Mouse (Mus musculus): Measurements from ENCODE around the gene Schip1. TPM values are rescaled to one million over a fixed set of nuclear protein-coding genes. Genes with fewer than 3 reads are reported as not detected.

Gene Schip1
- total RNA-seq, 2 experiments from 2014 or later: 75.2 to 90.8 TPM

DNA sequence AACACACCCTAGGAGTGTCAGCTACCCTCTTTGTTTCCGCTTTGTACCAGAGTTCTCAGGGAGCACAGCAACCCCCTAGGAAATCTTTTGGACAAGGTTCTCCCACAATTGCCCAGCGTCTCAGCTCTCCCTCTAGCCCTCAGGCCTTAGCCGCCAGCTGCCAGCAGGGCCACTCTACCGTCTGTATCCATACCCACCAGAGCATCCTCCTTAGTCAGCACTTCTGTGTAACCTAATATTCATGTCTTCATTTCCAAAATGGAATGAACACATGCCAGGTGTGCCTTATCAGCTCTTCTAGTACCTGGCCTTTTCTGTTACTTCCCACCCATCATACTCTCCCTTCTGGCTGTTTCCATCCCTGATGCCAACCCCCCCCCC is 501.1 kb downstream of the Schip1 start:
- DNase-seq: no peak
- intact Hi-C loops (cut with DNase I; ENCODE audit: low total_unique reads): no loop called here

DNA sequence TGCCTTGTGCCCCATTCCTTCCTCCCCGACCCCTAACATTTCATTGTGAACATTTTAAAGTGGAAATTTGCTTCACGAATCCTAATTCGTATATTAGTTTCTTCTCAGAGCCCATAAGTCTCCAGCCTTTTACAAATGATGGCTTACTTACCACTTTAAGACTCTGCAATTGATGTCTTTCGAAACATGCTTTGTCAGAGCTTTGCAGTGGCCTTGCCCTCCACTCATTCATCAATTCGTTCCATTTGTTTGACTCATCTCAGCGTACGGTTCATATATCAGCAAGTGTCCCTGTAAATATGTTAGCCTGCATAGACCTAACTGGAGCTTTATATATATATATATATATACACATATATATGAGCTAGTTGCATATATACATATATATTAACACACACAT is 503.0 kb downstream of the Schip1 start:
- intact Hi-C loops (cut with DNase I; ENCODE audit: low total_unique reads): no loop called here
- no peak for DNase-seq

DNA sequence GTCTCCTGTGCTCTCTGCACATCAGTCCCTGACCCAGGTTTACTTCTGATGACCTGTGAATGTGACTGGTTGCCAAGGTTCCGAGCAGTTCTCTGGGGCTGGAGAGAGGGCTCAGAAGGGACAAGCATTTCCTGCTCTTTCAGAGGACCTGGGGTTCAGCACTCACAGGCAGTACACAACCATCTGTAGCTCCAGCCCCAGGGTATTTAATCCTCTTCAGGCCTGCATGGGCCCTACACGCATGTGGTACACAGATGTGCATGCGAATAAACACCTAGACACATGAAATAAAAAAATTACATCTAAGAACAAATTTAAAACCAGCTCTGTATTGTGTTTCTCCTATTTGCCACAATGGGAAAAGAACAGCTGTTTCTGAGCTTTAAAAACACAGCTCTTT is 503.5 kb downstream of the Schip1 start:
- intact Hi-C loops (cut with DNase I; ENCODE audit: low total_unique reads): no loop called here
- no peak for DNase-seq

DNA sequence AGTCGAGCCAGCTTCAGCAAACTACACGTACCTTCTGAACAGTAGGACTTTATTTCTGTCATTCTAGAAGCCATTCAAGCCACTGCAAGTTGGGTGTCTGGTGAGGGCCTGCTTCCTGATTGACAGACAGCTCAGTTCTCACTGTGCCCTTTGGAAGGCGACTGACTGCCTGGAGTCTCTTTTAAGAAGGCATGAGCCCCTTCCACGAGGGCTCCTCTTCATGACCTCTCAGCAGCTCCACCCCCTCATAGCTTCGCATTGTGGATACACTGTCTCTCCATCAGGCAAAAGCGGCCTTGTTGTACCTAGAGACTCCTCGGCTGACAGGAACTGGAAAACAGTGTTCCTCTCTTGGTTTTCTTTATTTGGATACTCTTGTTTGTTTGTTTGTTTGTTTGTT is 504.1 kb downstream of the Schip1 start:
- no peak for DNase-seq
- intact Hi-C loops (cut with DNase I; ENCODE audit: low total_unique reads): no loop called here

DNA sequence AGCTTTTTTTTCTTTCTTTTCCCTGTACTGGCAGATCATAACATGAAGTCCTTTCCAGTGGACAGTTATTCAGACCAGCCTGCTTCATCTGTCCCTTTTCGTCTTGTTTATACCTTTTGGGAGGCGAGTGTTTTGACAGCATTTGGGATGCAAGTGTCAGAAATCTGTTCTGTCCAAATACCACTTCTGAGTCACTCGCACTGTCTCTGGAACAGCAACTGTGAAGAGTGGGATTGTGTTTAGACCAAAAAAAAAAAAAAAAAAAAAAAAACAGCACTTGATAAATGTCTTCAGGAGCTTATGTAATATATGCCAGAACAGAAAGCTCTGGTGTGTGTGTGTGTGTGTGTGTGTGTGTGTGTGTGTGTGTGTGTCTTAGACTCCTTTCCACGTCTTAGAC is 505.7 kb downstream of the Schip1 start:
- intact Hi-C loops (cut with DNase I; ENCODE audit: low total_unique reads): no loop called here
- no peak for DNase-seq

DNA sequence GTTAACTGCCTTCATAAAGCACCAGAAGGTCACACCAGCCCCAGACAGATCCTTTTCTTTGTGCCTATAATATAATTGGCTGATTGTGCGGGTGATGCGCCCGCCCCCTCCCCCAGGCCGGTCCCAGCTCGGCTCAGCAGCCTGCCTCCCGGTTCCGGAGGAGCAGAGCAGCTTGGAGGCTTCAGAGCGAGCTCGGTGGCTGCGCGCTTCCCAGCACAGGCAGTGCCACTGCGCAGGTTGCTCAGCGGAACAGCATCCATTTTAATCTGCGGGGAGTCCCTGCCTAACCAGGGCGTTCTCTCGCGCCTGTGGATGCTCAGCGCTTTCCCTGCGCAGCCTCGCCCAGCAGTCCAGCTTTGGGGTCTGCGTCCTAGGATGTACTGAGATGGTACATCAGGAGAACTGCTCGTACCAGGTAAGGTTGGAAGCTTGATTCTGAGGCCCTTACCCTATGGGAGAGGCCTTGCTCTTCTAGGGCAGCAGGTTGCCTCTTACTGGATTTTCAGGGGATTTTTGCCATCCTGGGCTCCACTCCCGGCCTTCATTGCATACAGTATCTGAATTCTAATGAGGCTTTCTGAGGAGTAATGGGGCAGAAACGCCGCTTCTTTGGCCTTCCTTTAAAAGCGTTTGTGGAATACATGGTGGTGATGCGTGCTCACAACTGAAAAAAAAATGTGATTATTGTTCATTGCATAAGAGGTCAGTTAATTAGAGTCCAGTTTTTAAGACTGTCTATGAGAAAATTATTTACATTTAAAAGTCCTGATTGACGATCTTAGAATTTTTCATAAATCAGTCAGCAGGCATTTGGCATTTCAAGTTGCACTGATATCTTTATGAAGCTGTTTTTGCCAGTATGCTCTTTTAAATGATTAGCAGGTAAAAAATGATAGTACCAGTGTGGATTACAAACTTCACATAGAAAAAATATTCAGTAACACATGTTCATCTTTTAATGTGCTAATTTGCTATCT is 507.9 kb downstream of the Schip1 start:
- peak; percentile 42 for DNase-seq

DNA sequence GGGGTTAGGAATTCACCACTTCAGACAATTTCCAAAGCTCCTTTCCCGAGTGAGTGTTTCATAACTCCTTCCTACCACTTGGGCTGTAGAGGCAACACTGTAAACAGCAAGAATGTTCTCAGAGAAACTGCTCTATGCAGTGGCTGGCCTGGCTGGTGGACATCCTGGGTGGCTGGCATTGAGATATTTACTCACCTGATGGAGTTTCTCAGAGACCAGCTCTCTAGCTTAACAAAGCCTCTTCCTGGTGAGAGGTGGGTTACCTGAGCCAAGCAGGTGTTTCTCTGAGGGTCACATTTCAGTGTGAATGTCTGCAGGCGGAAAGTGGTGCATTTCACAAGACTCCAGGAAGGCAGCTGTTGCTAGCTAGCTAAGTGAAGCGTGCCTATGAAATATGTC is 508.6 kb downstream of the Schip1 start:
- no peak for DNase-seq
- intact Hi-C loops (cut with DNase I; ENCODE audit: low total_unique reads): no loop called here

More for the DNA sequence above, 507.9 kb downstream of the Schip1 start:
- intact Hi-C loops (cut with DNase I; ENCODE audit: low total_unique reads): no loop called here

DNA sequence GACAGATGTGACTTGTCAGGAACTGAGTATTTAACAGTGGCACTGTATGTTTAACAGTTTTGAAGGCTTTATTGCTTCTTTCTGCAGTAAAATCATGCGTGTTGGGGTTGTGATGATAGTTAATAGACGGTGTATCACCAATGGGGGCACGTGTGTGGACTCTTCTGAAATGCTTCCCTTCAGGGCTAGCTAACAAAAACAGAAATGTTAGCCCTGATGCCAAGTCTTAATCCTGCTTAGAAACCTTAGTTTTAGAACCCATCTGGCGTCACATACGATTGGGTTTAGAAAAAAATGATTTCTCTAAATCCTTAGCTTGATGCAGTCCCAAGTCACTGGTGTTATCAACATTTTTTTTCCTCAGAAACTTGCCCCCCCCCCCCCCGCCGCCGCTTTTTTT is 509.5 kb downstream of the Schip1 start:
- no peak for DNase-seq
- intact Hi-C loops (cut with DNase I; ENCODE audit: low total_unique reads): no loop called here

DNA sequence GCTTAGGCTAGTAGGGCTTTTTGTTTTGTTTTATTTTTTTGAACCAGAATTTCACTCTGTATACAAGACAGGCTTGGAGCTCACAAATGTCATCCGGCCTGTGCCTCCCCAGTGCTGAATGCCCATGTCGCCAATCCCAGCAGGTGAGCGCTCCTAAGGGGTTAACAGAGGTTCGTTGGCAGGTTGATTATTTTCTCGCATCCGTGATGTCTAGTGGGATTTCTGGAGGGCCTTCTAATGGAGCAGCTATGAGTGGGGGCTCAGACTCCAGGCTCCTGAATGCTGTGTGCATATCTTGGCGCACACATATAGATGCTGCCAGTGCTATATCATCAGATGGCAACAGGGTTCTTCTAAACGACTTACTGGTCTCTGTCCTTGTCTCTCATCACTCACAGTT is 510.0 kb downstream of the Schip1 start:
- intact Hi-C loops (cut with DNase I; ENCODE audit: low total_unique reads): no loop called here
- DNase-seq: no peak

DNA sequence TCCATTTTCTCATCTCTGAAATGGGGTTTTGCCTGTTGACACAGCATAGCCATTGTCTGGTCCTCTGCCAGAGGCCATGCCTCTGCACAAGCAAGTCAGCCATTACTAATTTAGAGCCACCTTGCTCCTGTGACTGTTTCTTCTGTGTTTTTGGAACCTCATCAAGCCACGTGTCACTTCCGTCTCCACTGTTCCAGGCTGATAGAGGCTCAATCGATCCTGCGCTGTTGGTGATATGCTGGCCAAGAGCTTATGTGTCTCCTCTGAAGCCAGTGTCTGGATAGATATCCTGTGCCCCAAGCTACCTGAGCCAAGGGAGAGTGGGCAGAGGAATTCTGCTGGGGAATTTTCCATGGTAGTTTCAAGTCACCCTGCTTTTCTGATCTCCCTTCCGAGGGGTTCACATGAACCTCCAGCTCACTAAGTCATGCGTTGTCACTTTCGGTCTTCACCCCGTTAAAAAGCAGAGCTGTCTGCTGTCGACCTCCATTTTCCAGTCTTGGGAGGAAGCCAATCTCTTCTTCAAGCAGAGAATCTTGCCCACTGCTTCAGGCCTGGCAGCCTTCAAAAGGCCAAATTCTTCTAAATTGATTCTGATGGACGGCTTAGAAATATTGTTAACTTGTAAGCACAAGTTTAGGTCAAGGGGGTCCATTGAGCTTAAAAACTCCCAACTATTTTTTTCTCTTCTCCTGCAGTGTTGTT is 511.2 kb downstream of the Schip1 start:
- intact Hi-C loops (cut with DNase I; ENCODE audit: low total_unique reads): no loop called here
- no peak for DNase-seq

DNA sequence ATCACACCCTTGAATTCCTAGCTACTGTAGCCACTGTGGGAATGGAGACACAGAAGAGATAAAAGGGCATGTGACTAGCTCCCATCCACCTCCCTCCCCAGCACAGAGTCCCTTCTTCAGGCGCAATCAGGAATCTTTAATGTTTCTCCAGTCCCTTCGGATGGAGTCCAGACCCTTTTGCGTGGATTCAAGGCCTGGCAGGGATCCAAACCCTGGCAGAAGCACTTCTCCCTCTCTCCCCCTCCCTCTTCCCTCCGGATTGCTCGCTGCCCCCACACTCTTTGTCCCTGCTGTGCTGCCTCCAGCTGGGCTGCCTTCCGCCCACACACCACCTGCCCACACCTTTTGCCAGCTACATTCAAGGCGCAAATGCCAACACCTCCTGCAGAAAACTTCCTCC is 511.8 kb downstream of the Schip1 start:
- intact Hi-C loops (cut with DNase I; ENCODE audit: low total_unique reads): no loop called here
- no peak for DNase-seq

DNA sequence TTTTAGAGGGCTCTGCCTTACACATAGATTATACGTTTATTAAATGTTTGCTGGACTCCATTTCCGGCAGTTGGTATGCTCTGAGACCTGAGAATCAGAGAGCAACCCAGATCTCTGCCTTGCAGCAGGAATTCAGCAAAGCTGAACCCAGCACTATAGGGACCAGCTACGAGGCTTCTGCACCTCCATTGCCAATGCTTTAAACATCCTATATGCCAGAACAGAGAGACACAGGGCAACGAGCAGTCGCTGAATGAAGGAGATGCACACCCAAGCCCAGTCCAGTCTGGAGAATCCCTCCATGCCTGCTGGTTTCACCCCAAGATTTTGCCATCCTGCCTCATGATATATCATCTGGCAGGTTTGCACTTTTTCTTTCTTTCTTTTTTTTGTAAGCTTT is 512.3 kb downstream of the Schip1 start:
- intact Hi-C loops (cut with DNase I; ENCODE audit: low total_unique reads): no loop called here
- no peak for DNase-seq

DNA sequence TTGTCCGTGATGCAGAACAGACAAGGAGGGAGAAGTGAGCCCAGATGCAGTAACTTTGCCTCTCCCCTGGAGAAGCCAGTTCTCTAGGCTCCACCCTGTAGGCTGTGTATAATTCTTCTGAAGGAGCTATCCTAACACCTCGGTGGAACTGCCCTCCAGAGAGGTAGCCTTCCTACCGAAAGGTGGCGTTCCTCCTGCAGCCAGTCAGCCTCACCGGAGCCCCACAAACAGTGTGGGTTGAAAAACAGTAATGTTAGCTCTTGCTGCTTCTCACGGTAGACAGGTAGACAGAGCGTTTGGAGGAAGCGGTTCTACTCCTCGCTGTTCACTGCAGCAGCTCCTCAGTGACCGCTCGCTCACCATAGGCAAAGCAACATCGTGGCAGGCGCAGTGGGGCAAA is 517.0 kb downstream of the Schip1 start:
- intact Hi-C loops (cut with DNase I; ENCODE audit: low total_unique reads): no loop called here
- no peak for DNase-seq

DNA sequence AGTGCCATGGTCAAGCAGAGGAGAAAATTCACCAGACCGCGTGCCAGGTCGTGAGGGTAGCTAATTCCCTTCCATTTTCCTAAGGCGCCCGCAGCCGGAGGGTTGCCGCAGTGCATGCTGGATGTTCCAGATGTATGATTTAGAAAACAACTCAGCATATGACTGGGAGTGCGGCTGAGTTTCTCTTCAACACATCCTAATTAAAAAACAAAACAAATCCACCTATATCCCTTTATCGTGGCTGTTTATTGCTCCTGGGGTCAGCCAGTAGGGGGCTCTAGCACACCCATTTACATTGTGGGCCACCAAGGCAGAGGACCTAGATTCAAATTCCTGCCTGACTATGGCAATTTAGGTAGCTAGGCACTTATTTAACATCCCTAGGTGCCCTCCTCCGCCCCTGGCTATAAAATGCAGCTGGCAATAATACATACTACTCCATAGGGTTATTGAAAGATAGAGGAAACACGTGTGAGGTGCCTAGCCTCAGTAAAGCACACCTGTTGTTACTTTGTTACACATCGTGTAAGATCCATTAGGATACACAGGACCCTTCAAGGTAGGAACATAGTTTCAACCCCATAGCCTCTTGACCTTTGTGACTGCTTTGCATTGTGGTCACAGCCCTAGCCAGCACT is 517.6 kb downstream of the Schip1 start:
- intact Hi-C loops (cut with DNase I; ENCODE audit: low total_unique reads): no loop called here
- DNase-seq: no peak

DNA sequence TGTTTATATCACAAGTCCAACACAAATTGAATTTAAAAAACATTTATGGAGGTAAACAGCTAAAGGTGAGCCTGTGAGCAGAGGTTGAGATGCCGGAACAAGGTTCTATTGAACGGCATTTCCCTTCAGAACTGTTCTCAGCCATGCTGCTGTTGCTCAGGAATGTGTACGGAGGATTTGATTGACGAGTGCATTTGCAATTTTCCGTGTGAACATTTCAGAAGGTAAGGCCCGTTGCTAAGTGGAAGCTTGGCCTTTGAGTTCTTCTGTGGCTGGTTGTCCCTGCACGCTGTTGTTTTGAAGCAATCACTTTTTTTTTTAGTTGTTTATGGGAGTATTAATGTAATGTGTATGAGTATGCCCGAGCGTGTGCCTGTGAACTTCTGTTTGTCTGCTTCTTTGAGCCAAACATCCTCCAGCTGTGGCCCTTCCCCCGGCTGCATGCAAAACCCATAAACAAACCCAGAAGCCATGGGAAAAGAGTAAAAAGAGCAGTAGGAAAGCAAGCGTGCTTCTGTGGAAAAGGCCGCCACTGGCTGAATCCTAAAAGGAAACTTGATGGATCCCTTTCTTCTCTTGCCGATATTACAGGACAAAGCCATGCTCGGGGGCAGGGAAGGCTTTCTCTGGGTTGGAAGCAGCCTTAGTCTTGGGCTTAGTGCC is 518.6 kb downstream of the Schip1 start:
- no peak for DNase-seq
- intact Hi-C loops (cut with DNase I; ENCODE audit: low total_unique reads): no loop called here

DNA sequence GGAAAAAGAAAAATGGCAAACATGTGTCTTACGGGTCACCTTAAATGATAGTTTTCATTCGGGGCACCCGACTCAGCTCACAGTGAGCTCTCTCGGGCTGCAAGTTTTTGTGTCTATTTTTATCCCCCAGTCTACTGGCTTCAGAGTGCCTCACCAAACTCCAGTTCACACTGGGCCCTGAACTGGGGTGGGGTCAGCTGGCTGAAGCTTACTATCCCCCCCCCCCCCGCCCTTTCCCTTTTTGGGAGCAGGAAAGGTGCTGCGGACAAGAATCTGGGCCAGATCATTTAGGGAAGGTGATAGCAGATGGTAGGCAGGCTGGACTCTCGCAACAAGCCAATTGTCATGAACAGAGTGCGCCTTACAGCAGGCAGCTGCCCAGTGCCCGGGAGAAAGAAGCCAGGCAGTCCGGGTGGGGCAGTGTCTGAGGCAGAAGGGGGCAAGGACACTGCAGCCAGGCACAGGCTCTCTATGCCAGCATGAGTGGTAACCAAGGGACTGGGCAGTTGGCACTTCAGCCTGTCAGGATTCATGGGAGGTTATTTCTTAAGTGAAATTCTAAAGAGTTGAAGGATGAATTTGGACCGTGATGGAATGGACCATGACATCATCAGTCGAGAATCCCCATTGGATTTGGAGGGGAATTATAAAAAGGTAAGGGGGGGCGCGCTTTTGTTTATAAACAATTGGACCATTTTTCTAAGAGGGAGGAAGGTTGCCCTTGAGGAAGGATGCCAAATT is 519.3 kb downstream of the Schip1 start:
- intact Hi-C loops (cut with DNase I; ENCODE audit: low total_unique reads): no loop called here
- peak; percentile 67 for DNase-seq

DNA sequence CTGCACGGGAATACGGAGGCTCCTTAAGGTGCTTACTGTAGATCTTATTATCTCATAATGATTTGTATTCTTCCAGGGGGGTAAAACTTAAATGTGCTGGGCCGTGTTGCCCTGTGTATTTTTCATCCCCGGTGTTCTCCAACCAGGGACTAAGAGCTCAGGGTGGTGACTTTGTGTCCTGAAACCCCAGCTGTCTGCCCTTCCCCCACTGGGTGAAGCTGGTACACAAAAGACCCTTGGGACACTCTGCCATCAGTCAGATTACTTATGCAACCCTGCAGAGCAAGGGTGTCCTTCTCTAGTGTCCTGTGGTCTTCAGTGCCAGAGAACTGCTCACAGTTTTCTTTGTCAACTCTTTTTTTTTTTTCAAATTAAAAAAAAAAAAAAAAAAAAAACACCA is 520.6 kb downstream of the Schip1 start:
- intact Hi-C loops (cut with DNase I; ENCODE audit: low total_unique reads): no loop called here
- no peak for DNase-seq

DNA sequence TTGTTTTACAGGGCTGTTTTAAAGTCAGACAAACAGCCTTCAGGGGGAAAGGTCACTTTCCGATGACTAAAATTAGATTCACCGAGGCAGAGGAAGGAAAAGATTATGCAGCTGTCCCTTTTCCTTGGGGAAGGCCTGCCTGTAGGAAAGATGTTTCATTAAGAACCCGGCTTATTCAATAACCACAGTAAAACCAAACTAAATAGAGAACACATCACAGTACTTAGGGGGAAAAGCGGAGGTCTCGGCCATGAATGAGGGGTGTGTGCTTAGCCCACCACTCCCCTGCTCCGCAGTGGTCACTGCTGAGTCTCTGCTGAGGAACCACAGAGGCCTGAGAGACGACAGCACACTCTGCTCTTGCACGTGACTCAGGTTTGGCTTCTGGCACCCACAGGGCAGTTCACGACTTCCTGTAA is 522.1 kb downstream of the Schip1 start:
- intact Hi-C loops (cut with DNase I; ENCODE audit: low total_unique reads): no loop called here
- no peak for DNase-seq

DNA sequence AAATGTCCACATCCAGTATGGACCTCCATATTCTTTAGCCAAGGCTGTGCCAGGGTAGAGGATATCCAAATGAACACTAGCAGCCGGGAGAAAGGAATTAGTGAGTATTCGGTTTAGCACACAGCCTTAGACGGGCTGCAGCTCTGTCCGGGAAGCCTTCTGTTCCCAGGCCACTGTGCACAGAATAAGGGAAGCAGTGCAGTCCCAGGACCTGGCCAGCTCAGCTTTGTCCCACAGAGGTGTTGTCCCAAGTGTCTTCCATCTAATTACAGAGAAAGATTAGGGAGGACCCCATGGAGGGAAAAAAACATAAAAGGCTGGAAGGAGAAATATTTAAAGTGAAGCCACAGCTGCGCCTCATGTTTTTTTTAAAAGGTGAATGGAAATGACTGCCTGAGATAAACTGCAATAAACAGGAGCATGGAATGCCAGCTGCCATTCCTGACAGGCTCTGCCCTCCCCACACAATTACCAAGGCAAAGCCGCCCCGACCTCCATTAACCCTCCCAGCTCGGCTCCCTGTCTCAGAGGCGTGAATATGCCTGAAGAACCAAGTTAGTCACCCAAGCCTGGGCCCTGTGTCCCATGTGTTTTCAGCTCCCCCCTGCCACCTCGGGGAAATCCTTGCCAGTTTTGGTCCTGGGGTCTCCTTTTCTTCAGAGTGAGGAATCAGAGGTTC is 523.1 kb downstream of the Schip1 start:
- intact Hi-C loops (cut with DNase I; ENCODE audit: low total_unique reads): no loop called here
- no peak for DNase-seq
